Mouse (Mus musculus): ENCODE results near the gene Fancc.

GRCm38 (mm10) chr13:63336335-63336734 lies 160.7 kb downstream of the Fancc start:
- TF ChIP-seq CTCF (IDR thresholded peaks at IDR 0.05; ENCODE audit: low read depth) (no peak), EP300 (IDR thresholded peaks at IDR 0.05; ENCODE audit: low read depth) (no peak)
